Mouse (Mus musculus) gastrocnemius, postnatal 25 days (tissue): ENCODE measurements around the gene Scmh1. TPM values are rescaled to one million over a fixed set of nuclear protein-coding genes. Genes with fewer than 3 reads are reported as not detected.

Source experiments
- DNase-seq: peaks from one replicate; pipeline ENCODE4 v3.0.0; 2022
- total RNA-seq, 2 experiments: library from RNA; stranded (reverse); gene quantifications; 1 replicate in 1 of 2; 2 replicates in 1 of 2; pipeline ENCODE4 v1.2.3; 2021

The Scmh1 gene
- total RNA-seq, 2 experiments from 2014 or later, result 36.4 to 39.8 TPM

DNA sequence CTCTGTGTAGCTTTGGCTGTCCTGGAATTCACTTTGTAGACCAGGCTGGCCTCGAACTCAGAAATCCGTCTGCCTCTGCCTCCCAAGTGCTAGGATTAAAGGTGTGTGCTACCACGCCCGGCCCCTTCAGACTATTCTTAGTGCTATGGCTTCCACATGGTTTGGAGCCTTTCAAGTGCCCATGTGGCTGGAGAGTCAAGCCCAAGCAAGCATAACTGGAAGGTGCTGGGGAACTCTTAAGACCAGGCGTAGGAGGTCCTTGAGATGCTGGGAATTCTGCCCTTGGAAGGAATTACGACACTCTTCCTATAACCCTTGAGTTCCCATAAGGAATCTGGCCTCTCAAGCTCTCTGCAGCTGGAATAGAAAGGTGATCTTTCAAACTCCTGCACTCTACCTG is 151.5 kb downstream of the Scmh1 start:
- DNase-seq, result no peak

DNA sequence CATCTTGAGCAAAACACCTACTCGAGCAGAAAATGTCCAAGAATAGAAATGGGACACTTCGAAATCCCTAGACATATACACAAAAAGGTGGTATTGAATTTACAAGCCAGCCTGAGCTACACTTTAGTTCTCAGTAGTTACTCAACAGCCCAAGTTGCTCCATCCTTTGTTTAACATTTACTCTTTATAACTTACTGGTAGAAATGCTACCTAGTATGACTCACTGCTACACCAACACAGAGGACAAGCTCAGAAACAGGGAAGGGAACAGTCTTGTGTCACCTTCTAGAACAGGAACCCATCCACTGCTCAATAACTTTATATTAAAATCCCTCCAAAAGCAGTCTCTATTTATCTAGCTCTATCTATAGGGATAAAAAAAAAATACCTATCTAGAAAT is 160.6 kb downstream of the Scmh1 start:
- DNase-seq, result no peak

DNA sequence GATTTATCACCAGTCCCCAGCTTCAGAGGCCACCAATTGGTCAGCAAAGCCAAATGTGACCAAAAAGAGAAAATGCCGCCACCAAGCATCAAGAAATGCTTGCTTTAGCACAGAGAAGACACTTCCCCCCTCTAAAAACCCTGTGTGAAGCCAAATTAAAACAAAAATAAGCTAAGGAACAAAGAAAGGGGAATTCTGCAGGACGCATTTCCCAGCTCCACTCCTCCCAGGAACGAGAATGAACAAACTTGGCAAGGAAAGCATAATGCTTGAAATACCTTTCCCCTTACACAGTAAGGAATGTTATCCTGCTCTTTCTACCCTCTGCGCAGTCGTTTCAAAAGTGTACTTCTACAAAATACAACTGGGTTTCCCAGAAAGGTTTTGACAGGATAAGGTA is 162.9 kb downstream of the Scmh1 start:
- DNase-seq, result no peak

DNA sequence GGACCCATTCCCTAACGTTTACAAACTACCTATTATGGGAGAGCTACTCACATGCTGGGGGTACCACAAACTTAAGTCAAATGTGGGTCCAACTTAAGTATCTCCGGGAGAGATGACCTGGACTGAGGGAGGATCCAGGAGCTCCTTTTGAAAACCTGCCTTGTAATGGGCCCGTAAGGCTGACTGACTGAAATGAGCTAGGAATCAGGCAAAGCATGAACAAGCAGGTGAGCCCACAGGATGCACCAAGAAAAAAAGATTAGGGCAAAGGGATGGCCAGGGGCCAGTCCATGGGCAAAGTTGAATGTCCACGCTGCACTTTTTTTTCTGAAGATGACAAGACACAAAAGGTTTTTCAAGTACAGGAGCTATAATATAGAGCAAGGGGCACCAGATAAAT is 163.9 kb downstream of the Scmh1 start:
- no peak for DNase-seq

DNA sequence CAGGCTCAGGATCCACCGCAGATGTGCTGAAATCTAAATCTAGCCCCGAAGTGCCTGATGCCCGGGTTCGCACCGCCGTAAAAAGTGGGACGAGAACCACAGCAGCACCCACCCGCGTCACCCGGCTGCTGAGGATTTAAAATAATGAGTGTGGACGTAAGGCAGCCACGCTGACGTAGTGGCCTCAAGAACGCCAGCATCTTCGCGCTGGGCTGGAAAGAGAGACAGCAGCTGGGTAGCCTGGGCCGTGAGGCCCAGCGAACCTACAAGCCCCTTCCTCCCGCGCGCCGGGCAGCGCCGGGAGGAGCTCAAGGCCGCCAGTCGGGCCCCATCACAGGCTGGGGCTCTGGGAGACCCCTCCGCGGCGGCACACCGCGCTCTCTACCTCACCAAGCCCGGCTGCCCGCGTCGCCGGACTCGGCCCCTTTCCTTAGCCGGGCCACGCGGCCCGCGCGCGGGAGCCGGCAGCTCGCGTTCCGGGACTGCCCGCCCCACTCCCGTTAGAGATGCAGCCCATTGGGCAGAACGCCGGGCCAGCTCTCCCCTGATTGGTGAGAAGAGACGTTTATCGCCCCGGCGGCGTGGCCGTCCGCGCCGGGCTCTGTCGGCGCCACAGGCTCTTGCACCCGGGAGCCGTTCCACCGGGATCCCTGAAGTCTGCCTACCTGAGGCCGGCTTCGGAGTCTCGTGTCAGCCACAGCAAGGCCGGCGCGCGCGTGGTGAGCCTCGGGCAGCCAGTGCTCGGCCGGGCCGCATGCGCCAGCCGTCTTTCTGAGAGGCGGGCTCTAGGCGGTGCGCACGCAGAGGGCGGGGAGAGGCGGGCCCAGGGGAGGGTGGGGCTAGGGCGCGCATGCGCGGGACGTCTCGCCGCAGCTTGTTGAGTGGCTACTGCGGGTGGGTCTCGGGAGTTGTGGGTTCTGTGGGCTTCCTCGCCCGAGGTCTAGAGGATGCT is 164.7 kb downstream of the Scmh1 start, which contains the start of gene Ctps:
Gene Ctps, minus strand, starts transcription at position 791 of the 952 bp plus-strand sequence.
- DNase-seq, result peak; percentile 96

DNA sequence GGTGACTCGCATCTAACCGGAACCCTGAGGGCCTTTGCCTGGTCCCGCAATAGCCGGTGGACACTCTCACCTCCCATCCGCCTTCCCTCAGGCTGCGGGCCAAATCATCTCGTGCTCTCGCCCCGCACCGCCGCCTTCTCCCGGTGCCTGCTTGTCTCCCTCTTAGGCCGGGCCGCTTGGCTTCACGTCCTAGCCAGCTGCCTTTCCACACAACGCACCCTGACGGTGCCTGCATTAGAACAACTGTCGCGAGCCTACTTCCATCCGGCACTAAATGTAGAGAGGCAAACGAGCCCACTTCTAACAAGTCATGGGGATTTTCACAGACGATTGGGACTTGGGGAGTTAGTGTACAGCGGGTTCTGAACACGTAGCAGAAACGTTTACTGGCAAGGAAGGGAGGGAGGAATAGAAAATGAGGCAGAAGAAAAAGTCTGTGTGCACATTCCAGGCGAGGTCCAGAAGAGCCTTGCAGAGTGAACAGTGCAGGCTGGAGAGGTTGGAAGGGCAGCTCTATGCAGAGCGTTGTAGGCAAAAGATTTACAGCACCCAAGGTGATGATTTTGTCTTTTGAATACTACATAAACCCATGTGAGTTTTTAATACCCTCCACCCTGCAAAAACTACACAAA is 165.5 kb downstream of the Scmh1 start:
- no peak for DNase-seq

DNA sequence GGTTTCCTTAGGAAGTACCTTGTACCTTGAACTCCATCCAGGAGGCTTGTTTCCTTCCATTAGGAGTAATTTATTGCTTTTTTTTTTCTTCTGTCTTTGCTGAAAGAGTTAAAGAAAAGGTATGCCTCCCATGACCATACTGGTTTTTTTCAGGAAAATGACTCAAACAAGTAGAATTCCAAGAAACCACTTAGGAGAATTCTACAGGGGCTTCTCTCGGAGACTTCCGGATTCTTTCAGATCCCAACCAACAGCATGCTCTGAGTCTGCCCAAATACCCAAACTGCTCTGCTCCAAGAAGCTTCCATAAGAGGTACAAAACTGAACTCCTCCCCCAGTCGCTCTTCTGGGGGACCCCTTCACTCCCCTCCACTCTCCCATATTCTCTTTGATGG is 166.0 kb downstream of the Scmh1 start:
- no peak for DNase-seq

DNA sequence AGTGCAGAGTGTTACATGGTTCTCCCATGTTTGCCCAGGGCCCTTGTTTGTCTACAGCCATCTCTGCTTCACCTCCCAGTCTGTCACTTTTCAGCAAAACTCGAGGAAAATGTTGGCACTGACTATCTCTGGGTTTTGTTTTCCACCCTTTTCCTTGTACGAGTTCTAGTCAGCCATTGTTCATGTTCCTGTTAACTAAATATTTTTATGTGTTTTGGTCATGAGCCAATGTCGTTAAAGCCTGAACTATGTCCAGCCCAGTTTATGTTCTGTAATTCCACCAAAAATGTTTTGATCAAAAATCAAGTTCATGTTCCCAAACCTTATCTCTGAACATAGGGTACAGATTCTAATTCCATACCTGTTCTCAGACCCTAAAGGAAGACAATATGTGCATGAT is 166.6 kb downstream of the Scmh1 start:
- no peak for DNase-seq

Other genes starting within 250 kb of the Scmh1 start
- gene Edn2, start 244.1 kb upstream of the Scmh1 start, total RNA-seq, result not detected
- 1 to 10 TPM; 7.0 to 8.9 TPM for gene Foxo6, start 117.9 kb upstream of the Scmh1 start, total RNA-seq
- gene Slfnl1, start 127.0 kb downstream of the Scmh1 start, total RNA-seq, result not detected
- gene Ctps, start 165.0 kb downstream of the Scmh1 start, total RNA-seq, result 10 to 100 TPM; 13.3 to 14.8 TPM
- not detected for gene Gm8439, start 183.5 kb downstream of the Scmh1 start, total RNA-seq